Mouse (Mus musculus) kidney, adult 2 months (tissue): ENCODE data around the gene Arhgap32.

Experiments
- CTCF ChIP-seq: fragments of 200-500 bp; conservative IDR thresholded peaks from 2 replicates; pipeline ENCODE4 v1.5.1; 2011; ENCODE audit warnings: low read depth, mild to moderate bottlenecking, control low read depth, low read length, moderate library complexity, mixed read lengths; ENCODE audit not compliant: insufficient read depth, insufficient read length
- POLR2A ChIP-seq: fragments of 200-500 bp; IDR thresholded peaks from one replicate; pipeline ENCODE4 v1.6.1; 2011; ENCODE audit warnings: low read depth, low read length, control low read depth

GRCm38 (mm10) chr9:32072778-32073177, 43.2 kb upstream of the Arhgap32 start:
- TF ChIP-seq CTCF (no peak), POLR2A (no peak)
